Mouse (Mus musculus) liver, adult 2 months (tissue): ENCODE data around the gene Gpbp1l1.

Experiments
- CTCF ChIP-seq: fragments of 200-500 bp; IDR thresholded peaks from 2 replicates; pipeline ENCODE4 v1.5.1; 2011; ENCODE audit warnings: low read depth, low read length, control low read depth
- POLR2A ChIP-seq: fragments of 200-500 bp; IDR thresholded peaks from 2 replicates; pipeline ENCODE4 v1.6.1; 2011; ENCODE audit warnings: low read length, control low read depth; ENCODE audit not compliant: insufficient read depth; ENCODE audit errors: extremely low read depth

GRCm38 (mm10) chr4:116627722-116628662 is 70.5 kb downstream of the Gpbp1l1 start, which contains the start of gene Nasp:
- no peak for TF ChIP-seq CTCF
- no peak for TF ChIP-seq POLR2A
